Mouse (Mus musculus) brain, embryonic 14.5 days (tissue): ENCODE results near the gene Ccn1.

ENCODE experiments used
- CTCF ChIP-seq: fragments of 200-500 bp; IDR thresholded peaks from 2 replicates; pipeline ENCODE4 v1.5.1; 2012; ENCODE audit warnings: inconsistent platforms, mild to moderate bottlenecking, moderate library complexity, borderline replicate concordance; ENCODE audit not compliant: insufficient read depth, insufficient read length; ENCODE audit errors: extremely low read depth
- POLR2A ChIP-seq: fragments of 200-500 bp; IDR thresholded peaks from 2 replicates; pipeline ENCODE4 v1.6.1; 2012; ENCODE audit warnings: mild to moderate bottlenecking, inconsistent platforms, borderline replicate concordance; ENCODE audit not compliant: poor library complexity, insufficient read depth, insufficient read length, severe bottlenecking; ENCODE audit errors: extremely low read depth

- TF ChIP-seq CTCF = no peak
- TF ChIP-seq POLR2A = no peak
These were observed 49.0 kb downstream of the Ccn1 start for GRCm38 (mm10) chr3:145600801-145601200.
